Mouse (Mus musculus) NIH3T3 (cell line): ENCODE measurements at regions not wholly inside any gene's neighbourhood (a gene's known extent, or its start where the extent isn't known, plus 50 kb on each side); places are given as distances from the start of the nearest gene placed in this dataset.
A peak's percentile ranks its signal among the peaks of the same experiment; 100 is the strongest.

Experiments used
- DNase-seq: peaks from one replicate; pipeline ENCODE4 v3.0.0-alpha.2; 2012; ENCODE audit warnings: low read depth

DNA sequence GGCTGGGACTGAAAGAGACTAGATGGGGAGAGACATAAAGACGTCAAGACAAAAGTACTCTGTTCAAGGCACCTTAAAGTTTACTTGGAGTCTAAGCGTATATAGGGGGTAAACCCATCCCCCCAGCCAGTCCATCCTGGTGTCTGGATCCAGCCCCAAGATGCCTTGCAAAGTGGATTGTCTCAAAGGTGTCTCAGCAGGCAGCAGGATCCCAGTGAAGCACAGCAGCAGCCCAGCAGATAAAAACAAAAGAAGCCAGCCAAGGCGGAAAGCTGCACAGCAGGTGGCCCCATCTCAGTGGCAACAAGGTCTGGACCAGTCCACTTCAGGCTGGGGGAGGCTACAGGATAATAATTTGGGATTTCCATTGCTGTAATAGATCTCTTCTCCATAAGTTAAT, 72.0 kb upstream of the Col5a2 start:
- no peak for DNase-seq

DNA sequence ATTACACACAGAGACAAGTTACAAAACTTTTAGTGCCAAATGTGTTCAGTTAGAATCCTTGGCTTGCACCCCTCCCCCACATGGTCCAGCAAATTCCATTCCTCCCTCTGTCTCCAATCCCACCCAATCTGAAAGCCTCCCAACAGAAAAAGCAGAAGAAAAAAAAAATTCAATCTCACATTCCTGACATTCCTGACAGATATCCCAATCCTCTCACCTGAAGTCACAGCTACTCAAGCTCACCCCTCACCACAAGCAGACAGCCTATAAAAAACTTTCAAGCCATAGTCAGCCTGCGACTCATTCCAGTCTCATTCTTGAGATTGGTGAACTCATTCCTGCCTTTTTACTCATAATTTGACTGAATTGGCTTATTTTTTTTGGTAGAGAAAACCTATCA, 77.4 kb upstream of the Col5a2 start:
- DNase-seq, result peak; percentile 21

DNA sequence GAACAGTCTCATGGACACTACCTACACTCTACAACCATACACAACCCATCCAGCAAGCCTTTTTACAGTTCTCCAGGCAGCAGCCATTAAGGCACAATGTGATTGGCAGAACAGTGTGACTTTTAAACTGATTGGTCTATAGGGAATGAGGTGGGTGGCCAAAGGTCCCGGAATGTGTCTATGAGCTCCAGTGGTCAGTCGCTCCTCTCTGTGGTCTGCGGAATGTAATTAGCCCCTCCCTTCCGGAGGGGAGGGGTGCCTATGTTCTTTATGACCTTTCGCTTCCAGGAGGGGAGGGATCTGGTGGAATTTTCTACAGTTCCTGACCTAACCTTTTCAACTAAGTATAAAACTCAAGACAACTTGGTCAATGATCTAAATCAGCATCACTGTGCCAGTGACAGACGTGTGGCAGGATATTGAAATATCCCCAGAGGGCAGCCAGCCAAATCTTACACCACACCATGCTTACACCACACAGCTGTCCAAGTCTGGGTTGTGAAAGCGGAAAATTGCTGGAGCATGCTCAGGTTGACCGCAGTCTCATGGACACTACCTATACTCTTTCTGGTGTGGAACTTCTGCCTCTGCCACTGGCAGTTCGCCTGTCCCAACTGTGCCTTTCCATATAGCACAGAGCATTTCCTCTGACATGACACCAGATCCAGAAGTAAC, 84.4 kb upstream of the Col5a2 start:
- peak; percentile 69 for DNase-seq

DNA sequence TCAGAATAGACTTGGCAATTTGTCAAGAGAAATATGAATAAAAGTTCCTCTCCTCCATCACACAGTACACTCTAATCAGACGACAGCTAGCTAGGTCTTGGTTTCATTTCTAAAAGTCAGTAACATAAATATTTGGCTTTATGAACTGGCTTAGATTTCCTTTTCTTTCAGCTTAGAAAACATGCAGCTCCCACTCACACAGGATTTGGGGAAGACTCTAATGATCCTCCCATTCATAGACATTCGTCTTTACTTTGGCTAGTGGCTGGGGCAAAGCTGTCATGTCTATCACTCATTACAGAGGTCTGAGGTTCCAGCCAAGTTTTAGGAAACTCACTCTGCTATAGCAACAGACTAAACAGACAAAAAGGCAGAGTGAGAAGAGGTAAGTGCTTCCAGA, 94.2 kb upstream of the Col5a2 start:
- peak; percentile 59 for DNase-seq

DNA sequence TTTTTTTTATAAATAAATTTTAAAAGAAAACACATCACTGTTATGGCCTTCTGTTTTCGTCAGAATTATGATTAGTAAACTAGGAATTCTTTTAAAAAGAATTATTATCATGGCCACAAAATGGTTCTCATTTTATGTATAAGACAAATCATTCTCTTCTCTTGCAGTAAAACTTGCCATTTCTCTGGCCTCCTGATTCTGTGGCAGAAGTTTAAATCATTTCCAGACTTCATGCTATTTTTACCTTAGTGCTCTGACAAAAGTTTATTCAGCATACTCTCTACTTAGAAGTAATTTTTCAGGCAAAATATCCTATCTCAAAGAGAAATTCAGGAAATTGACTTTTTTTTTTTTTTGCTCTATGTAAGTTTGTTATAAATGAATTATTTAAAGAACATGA, 96.3 kb upstream of the Col5a2 start:
- DNase-seq, result peak; percentile 51

DNA sequence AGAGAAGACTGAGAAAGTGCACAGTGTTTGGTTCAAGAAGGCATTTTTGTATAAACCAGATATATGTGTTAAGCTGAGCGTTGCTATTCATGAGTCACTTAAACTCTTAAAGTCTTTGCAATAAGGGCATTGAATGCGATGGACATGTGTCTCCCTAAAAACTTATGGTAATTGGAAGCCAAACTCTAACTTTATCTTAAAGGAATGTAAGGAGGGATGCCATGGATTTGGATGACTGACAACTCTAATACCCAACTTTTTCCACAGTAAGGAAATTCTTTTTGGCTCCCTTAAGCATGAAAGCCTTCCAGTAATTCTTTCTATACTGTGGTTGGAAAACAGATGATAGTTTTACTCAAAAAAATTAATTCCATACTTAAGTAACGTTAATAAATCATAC, 96.9 kb upstream of the Col5a2 start:
- DNase-seq, result peak; percentile 73

DNA sequence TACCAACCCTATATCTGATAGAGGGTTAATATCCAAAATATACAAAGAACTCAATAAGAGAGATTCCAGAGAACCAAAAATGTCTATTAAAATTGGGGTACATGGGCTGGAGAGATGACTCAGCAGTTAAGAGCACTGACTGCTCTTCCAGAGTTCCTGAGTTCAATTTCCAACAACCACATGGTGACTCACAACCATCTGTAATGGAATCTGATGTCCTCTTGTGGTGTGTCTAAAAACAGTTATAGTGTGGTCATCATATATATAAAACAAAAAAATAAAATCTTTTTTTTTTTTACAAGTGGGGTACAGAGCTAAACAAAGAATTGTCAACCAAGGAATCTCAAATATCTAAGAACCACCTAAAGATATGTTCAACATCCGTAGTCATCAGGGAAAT, 102.5 kb upstream of the Col5a2 start:
- peak; percentile 38 for DNase-seq

DNA sequence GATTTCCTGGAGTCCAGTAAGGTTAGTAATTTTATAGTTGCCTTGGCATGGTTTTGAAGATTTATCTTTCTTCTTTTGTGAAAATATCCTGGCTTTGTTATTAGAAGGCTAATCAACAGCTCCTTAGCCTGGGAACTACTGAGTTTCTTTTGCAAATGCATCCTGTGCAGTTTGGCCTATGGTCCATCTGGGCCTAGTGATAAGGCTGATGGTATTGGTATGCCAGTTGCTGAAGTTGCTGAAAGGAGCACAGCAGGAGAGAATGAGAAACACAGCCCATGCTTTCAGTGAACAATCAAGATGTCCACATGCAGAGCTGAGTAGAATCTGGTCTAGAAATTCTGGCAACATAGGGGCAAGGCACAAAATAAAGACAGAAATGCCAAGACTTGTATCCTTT, 105.2 kb upstream of the Col5a2 start:
- no peak for DNase-seq

DNA sequence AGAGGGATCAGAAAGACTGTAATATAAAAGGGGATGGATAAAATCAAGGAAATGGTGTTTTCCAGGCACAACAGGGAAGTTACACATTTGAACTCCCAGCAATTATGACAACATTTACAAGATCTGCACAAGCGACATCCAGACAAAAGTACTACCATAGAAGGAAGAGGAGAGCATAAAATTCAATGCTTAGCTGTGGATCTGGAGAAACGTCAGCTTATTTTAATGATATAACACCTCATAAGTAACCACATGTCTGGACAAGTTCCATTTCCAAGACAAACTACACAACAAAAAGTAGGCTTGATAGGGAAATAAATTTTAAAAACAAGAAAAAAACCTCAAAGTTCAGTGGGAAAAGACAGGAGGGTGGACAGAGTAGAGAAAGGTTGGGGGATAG, 115.9 kb upstream of the Col5a2 start:
- no peak for DNase-seq

DNA sequence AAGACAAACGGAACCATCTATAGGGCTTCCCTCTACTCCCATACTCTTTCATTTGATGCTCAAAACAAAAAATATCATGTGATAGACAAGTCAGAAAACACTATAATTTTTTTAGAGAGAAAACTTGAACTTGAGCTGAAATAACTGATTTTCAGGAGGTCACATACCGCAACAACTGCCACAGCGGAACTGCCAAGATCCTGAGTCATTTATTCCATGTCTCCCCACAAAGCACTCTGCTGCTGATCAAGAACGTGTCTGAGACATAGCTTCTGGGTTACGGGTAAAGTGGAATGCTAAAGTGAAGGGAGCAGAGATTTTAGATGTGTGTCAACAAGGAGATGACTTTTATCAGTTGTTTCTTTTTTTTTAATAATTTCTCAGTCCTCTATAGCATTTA, 122.8 kb upstream of the Col5a2 start:
- DNase-seq, result peak; percentile 77

DNA sequence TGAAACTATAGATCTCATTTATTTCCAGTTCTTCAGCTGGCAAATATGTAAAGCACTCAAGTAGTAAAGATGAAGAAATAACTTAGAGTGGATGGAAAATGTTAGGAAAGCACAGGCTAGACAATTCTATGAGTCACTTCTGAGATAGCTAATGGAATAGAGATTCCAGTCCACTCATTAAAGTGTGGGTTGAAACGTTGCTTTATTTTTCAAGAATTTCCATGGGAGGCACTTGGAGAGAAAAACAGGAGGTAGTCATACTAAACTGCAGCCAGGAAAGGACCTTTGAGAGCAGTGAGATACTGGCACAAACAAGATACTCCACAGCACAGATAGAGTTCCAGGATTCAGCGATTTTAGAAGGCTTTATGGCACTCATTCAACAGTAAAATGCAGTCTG, 123.7 kb upstream of the Col5a2 start:
- peak; percentile 67 for DNase-seq

DNA sequence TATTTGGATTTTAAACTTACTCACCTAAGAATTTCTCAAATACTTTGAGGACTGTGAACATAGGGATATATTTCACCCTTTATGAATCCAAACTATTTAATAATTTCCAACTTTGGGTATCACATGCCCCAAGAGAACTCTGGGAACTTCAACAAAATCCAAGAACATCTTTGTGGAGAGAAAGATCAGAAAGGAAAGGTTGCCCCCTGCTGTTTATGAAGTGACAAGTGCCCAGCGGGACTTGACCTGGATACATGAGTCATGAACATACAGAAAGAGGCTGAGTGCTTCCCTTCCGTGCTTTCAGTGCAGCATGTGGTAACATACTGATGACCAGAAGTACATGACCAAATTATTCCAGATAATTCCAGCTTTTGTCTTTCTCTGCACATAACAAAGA, 124.8 kb upstream of the Col5a2 start:
- peak; percentile 87 for DNase-seq

DNA sequence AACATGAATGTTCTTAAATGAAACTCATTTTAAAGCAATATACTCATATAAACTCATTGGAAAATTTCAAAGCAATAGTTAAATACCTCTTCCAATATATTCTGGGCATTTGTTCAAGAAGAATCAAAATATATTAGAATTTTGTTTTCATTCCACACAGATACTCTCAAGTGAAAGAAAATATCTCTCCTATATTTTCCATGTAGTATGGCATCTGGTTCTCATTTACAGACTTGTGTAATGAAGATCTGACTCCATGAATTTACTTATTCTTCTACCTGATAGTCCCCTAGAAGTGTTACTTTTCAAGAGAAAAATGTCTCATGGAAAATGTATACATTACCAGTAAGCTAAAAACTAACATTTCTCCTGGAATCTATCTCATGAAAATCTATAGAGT, 144.2 kb upstream of the Col5a2 start:
- no peak for DNase-seq

DNA sequence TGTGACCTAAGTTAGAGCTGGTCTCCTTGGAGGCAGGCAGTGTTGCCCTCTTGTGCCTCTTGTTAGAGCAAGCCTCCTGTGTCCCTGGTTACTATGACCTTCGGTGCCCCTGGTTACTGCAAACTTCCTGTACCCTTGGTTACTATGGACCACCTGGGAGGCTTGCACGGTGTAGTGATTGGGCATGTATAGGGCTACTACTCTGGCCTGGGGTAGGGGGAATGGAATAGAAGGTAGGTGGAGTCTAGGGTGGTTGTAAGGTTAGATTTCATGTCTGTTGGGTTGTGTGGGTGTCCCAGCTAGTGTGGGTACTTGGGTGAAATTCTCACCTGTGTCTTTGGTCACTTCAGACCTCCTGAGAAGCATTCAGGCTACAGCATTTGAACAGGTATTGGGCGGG, 141.7 kb upstream of the Wdr75 start:
- no peak for DNase-seq

DNA sequence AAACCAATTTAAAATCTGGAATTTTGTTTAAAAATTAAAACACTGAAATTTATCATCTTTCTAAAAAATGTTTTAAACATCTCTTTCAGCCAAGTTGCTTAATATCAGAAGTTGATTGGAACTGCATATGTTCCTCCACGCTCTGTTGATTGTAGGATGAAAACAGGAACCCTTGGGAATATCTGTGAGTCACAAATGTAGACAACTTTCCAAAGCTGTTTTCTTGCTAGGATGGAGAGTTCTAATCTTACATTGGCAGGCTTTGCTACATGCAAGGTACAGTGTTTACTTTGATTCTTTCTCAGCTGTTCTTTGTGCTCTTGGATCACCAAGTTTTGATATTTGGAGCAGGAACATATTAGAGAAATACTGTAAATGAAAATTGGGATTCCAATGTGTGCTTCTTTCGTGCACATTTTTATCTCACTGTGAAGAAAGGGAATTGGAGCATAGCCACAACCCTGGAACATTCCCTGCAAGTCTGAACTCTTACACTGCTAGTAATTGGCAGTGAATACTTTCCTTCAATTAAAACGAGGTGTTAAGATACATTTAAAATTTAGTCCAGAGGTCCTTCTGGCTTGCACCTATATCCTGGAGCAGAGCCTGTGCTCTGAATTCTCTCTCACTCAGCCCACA, 131.0 kb upstream of the Wdr75 start:
- peak; percentile 16 for DNase-seq

DNA sequence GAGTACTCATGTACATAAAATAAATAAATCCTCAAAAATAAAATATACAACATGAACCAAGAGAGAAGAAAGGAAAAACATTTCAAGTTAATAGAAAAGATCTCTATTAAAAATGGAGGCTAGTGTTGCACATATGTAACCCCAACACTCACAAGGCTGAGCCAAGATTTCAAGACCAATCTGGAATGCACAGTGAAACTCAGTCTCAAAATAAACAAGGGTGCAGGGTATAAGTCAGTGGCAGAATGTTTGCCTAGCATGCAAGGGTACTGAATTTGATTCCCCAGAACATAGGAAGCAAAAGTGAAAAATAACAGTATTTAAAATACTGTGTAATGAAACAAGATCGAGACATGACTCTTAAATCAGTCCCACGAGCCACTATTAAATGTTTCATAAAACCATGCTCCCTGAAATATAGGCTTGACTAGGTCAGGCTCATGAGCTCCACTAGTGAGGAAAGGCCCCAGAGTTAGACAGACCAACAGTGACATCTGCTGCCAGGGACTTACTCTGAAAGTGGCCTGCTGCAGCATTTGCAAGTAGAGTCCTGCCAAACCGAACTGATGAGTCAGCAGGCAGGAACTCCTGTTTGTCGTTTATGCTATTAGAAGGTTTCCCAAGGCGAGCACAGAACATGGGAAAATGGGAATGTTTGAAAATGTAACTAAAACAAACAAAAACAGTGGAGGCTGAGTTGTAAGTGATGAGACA, 122.4 kb upstream of the Wdr75 start:
- peak; percentile 97 for DNase-seq

DNA sequence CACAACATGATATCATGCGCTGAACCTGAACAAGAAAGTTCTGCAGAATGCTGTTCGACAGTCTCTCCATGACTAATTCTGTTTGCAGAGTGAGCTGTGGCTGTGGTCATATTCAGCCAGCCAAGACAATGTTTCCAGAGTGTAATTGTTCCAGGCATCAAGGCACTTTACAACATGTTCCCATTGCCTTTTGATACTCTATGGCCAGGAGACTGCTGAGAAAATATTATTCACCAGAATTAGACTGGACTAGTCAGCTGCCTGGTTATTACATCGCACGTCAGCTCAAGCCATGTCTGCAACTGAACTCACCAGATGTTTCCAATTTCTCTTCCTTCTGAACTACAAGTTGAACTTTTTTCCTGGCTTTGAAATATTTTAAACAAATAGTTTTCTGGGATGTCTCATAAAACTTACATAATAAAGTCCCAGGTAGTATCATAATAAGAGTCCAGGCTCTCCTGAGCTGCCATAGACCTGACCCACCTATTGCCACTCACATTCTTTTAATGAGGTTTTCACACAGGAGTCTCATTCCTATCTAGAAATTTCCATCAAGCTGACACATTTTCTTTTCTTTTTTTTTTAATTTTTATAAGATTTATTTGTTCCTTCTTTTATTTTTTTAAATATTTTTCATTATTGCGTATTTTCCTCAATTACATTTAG, 119.1 kb upstream of the Wdr75 start:
- peak; percentile 88 for DNase-seq

DNA sequence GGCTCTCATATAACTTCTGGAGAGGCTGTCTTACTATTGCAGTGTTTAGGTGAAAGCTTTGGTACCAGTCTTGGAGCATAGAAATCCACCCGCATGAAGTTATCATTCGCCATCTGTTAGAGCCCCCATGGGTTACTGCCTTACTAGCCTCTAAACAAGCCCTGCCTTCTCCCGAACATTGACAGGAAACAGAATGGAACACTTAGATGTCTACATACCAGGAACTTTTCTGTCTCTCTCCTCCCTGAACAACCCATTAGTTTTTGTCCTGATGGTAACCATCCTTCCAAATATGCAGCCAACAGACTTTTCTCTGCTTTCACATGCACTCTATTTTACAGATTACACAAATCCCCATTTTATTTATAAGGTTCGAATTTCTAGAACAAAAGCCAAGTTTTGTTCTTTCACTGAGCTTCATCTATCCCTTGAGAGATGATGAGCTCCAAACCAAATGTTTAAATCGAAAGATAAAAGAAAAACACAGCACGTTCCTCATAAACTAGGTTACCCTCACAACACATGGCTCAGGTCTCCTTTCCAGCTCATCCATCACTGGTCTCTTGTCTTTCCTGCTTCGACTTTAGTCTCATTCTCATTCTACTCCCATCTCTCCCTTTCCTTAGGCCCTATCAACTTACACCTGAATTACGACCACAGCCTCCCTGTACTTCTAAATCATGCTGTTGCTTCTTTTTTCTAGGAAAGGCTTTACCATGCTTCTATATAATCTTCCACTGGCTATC, 114.8 kb upstream of the Wdr75 start:
- no peak for DNase-seq

DNA sequence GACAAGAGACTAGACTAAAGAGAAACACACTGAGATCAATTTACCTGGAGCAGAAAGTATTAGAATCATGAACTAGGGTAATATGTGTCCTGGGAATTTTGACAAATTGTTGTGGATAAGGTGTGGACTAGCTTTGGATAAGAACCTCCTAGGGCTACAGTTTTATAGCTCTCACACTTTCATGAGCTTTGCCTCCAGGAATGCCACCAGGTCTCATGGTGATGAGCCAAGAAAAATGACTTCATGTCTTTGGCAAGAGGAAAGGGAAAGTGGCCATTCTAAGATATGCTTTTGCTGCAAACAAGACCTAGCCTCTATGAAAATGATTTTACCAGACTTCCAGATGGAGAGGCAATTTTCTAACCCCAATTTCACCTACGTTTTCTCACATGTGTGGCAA, 94.1 kb upstream of the Wdr75 start:
- DNase-seq, result peak; percentile 22

DNA sequence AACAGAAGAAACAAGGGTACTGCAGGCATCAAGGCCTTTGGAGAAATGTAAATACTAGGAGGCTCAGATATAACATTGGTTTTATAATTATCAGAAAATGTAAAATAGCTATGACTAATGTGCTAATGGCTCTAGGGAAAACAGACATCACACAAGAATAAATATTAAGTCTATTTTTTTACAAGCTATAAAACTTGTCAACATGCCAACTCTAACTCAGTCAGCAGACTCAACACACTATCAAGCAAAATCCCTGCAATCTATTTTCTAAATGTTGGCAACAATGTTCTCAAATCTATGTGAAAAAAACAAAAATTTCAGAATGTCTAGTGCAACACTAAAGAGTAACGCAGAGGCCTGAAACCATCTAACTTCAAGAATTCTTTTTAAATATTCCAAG, 93.5 kb upstream of the Wdr75 start:
- no peak for DNase-seq

DNA sequence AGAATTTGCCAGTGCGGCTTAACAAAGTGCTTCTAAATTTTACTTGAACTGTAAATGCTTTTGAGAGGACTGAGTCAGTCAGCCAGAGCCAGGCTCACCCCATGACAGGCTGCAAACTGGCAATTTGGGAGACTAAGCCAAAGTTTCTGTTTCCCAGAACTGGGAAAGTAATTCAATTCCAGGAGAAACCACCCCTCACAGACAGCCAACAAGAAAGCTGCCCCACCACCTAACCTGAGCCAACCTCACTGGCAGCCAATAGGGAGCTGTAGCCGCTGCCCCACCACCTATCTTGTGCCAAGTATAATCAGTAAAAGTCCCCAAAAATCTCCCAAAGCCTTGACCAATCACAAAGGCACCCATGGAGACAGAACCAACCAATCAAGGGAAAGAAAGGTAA, 71.6 kb upstream of the Wdr75 start:
- peak; percentile 51 for DNase-seq

DNA sequence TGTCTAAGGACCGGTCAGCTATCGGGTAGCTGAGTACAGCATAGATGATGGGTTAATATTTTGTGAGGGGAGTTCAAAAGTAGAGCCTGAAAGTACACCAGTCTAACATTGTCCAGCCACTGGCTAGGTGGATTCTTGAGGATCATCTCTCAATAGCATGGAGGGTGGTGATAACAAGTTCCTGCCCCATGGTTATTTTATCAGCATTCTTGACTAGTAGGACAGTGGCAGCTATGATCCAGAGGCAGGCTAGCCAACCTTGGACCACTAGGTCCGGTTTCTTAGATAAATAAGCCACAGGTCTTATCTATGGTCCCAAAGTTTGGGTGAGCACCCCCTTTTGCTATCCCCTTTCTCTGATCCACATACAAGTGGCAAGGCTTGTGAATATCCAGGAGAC, 62.0 kb upstream of the Wdr75 start:
- DNase-seq, result no peak
